Mouse (Mus musculus) E14TG2a.4 (cell line): ENCODE data around the gene Rnf43.

ENCODE experiments used
- CTCF ChIP-seq: conservative IDR thresholded peaks from 2 replicates; pipeline ENCODE4 v1.5.1; 2014; ENCODE audit warnings: low read length
- NANOG ChIP-seq: IDR thresholded peaks from 2 replicates; pipeline ENCODE4 v1.6.1; 2014; ENCODE audit warnings: borderline replicate concordance, low read length, mixed read lengths
- POU5F1 ChIP-seq: IDR thresholded peaks from 2 replicates; pipeline ENCODE4 v1.6.1; 2014; ENCODE audit warnings: low read length, borderline replicate concordance

GRCm38 (mm10) chr11:87703654-87704053, 41.1 kb downstream of the Rnf43 start:
- no peak for TF ChIP-seq CTCF
- no peak for TF ChIP-seq NANOG
- no peak for TF ChIP-seq POU5F1
